Mouse (Mus musculus) myocyte (in vitro differentiated cells): ENCODE measurements around the gene Rab25. TPM values are rescaled to one million over a fixed set of nuclear protein-coding genes. Genes with fewer than 3 reads are reported as not detected.
A peak's percentile ranks its signal among the peaks of the same experiment; 100 is the strongest.

Experiments
- H3K27me3 ChIP-seq: one replicate; pipeline ENCODE4 v1.6.1; 2011; ENCODE audit not compliant: control insufficient read depth, insufficient read depth, insufficient read length
- H3K36me3 ChIP-seq: one replicate; pipeline ENCODE4 v1.6.1; 2011; ENCODE audit not compliant: control insufficient read depth, insufficient read depth
- H3K4me2 ChIP-seq: one replicate; pipeline ENCODE4 v1.6.1; 2011; ENCODE audit warnings: low read depth, control low read depth
- H3K4me3 ChIP-seq: one replicate; pipeline ENCODE4 v1.5.1; 2011; ENCODE audit warnings: mild to moderate bottlenecking, control low read depth, moderate library complexity
- H3K79me2 ChIP-seq: one replicate; pipeline ENCODE4 v1.6.1; 2011; ENCODE audit not compliant: control insufficient read depth, insufficient read depth
- H3ac ChIP-seq: one replicate; pipeline ENCODE4 v1.6.1; 2011; ENCODE audit not compliant: control insufficient read depth, insufficient read length
- CEBPB ChIP-seq: IDR thresholded peaks from 2 replicates; pipeline ENCODE4 v1.6.1; 2011; ENCODE audit warnings: mild to moderate bottlenecking, moderate library complexity; ENCODE audit not compliant: poor library complexity, insufficient read depth, severe bottlenecking
- E2F4 ChIP-seq: IDR thresholded peaks from one replicate; pipeline ENCODE4 v1.6.1; 2011; ENCODE audit warnings: mild to moderate bottlenecking, control low read depth, moderate library complexity; ENCODE audit not compliant: insufficient read depth
- MAX ChIP-seq: IDR thresholded peaks from one replicate; pipeline ENCODE4 v1.6.1; 2011; ENCODE audit warnings: low read depth, mild to moderate bottlenecking, control low read depth
- MYOD1 ChIP-seq, 3 experiments: IDR thresholded peaks; one replicate each; pipeline ENCODE4 v1.6.1; 2011; ENCODE audit warnings: control low read depth in 2 of 3, low read depth in 2 of 3, mild to moderate bottlenecking in 2 of 3, moderate library complexity in 1 of 3; ENCODE audit not compliant: insufficient read length in 2 of 3, control insufficient read depth in 1 of 3
- MYOG ChIP-seq, 3 experiments: IDR thresholded peaks; one replicate each; pipeline ENCODE4 v1.6.1; 2011; ENCODE audit warnings: control low read depth in 2 of 3, low read depth in 2 of 3, mild to moderate bottlenecking in 2 of 3; ENCODE audit not compliant: insufficient read length in 2 of 3, control insufficient read depth in 1 of 3, insufficient read depth in 1 of 3
- POLR2A ChIP-seq: IDR thresholded peaks from one replicate; pipeline ENCODE4 v1.6.1; 2011; ENCODE audit warnings: low read depth, mild to moderate bottlenecking, control low read depth, moderate library complexity; ENCODE audit not compliant: insufficient read length
- POLR2AphosphoS2 ChIP-seq: IDR thresholded peaks from one replicate; pipeline ENCODE4 v1.6.1; 2011; ENCODE audit warnings: low read depth, control low read depth; ENCODE audit not compliant: insufficient read length
- REST ChIP-seq: IDR thresholded peaks from one replicate; pipeline ENCODE4 v1.6.1; 2011; ENCODE audit warnings: mild to moderate bottlenecking, control low read depth, moderate library complexity; ENCODE audit not compliant: insufficient read depth, insufficient read length
- SRF ChIP-seq: IDR thresholded peaks from one replicate; pipeline ENCODE4 v1.6.1; 2011; ENCODE audit warnings: low read depth; ENCODE audit not compliant: control insufficient read depth, insufficient read length
- TCF12 ChIP-seq: IDR thresholded peaks from one replicate; pipeline ENCODE4 v1.6.1; 2011; ENCODE audit warnings: mild to moderate bottlenecking, control low read depth; ENCODE audit not compliant: poor library complexity, insufficient read depth, severe bottlenecking
- TCF3 ChIP-seq: IDR thresholded peaks from one replicate; pipeline ENCODE4 v1.6.1; 2011; ENCODE audit warnings: low read depth, control low read depth; ENCODE audit not compliant: insufficient read length
- USF1 ChIP-seq: IDR thresholded peaks from one replicate; pipeline ENCODE4 v1.6.1; 2011; ENCODE audit warnings: low read depth, mild to moderate bottlenecking, control low read depth, moderate library complexity
- polyA plus RNA-seq: library from polyadenylated mRNA; unstranded; fragments of >200 nt; fragmentation: generic; extraction: Trizol; gene quantifications from one replicate; pipeline ENCODE4 v1.2.1, GENCODE M21; 2012; ENCODE audit warnings: missing spikeins

Gene Rab25
- polyA plus RNA-seq, 1 experiment: 0.13 TPM

DNA sequence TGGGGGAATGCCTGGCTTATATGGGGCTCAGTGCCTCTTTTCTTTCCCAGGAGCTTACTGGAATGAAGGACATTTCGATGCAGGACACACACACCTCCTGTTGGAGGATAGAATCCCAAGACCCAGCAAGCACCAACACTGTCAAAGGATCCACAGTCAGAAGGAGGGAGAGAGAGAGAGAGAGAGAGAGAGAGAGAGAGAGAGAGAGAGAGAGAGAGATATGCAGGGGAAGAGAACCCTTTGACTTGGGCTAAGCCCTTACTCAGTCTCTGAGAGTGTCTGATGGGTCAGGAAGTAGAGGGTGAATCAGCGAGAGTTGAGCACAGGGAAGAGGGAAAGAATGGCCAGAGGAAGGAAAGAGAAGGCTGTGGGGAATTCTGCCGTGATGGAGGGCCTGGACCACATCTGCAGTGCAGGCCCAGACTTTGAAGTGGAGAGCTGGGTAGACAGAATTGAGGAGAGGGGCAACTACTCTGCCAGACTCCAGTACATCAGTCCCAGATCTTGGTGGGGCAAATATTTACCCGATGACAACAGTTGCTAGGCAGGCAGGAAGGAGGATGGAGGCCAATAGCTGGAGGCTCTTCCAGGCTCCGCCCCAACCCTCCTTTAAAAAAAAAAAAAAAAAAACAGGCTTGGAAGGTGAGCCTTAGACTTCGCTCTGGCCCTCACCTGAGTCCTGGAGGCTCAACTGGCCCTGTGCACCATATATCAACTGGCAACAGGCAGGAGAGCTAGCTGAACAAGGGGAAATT is 35.8 kb downstream of the Rab25 start:
- Histone ChIP-seq H3K4me2 (peak overlapping the region; percentile 90), H3ac (no peak overlapping the region), H3K27me3 (no peaks in the 10 kb centered on the region), H3K36me3 (no peaks in the 10 kb centered on the region), H3K79me2 (no peaks in the 10 kb centered on the region), H3K4me3 (peak overlapping the region; percentile 5)
- TF ChIP-seq REST (no peak), MYOD1 (IDR thresholded peaks at IDR 0.05; ENCODE audit: control insufficient read depth in 1 of 3, insufficient read length in 2 of 3, low read depth in 2 of 3) (no peak), CEBPB (no peak), POLR2A (peak; percentile 18), SRF (no peak), USF1 (no peak)

DNA sequence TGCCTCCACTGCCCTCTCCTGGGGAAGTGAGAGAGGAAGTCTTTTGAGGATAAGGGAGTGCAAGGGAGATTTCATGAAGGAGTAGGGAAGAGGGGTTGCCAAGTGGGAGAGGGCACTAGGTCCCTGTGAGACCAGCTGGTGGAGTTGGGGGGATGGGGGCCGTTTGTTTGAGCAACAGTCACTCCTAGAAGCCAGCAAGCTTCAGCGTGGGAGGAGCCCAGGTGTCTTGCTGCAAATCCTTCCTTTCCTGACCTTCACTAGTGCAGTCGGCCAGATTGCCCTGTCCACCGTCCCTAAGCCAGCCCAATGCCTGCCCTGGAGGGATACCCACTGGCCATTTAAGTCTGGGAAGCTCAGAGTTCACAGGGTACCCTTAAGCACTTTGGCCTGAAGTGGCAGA is 36.5 kb downstream of the Rab25 start:
- no peak overlapping the region for H3K4me3 ChIP-seq
- H3K27me3 ChIP-seq: no peaks in the 10 kb centered on the region
- H3K79me2 ChIP-seq: no peaks in the 10 kb centered on the region
- no peaks in the 10 kb centered on the region for H3K36me3 ChIP-seq
- H3ac ChIP-seq: no peak overlapping the region
- peak overlapping the region; percentile 90 for H3K4me2 ChIP-seq
- TF ChIP-seq USF1 (no peak), E2F4 (no peak), MYOG (IDR thresholded peaks at IDR 0.05; ENCODE audit: control insufficient read depth in 1 of 3, insufficient read depth in 1 of 3, insufficient read length in 2 of 3, low read depth in 2 of 3) (no peak), CEBPB (no peak), POLR2A (no peak), REST (no peak), TCF12 (no peak), SRF (no peak), MAX (no peak), MYOD1 (IDR thresholded peaks at IDR 0.05; ENCODE audit: control insufficient read depth in 1 of 3, insufficient read length in 2 of 3, low read depth in 2 of 3) (no peak)

GRCm38 (mm10) chr3:88510421-88511289 is 37.4 kb downstream of the Rab25 start:
- H3K36me3 ChIP-seq: no peaks in the 10 kb centered on the region
- no peak overlapping the region for H3ac ChIP-seq
- no peaks in the 10 kb centered on the region for H3K79me2 ChIP-seq
- no peak for TF ChIP-seq MYOD1 (IDR thresholded peaks at IDR 0.05; ENCODE audit: control insufficient read depth in 1 of 3, insufficient read length in 2 of 3, low read depth in 2 of 3)
- no peak for TF ChIP-seq MYOG (IDR thresholded peaks at IDR 0.05; ENCODE audit: control insufficient read depth in 1 of 3, insufficient read depth in 1 of 3, insufficient read length in 2 of 3, low read depth in 2 of 3)
- no peak for TF ChIP-seq TCF12
- no peak for TF ChIP-seq CEBPB
- TF ChIP-seq REST: no peak
- no peak for TF ChIP-seq USF1
- TF ChIP-seq POLR2AphosphoS2: no peak
- TF ChIP-seq SRF: no peak
- no peak for TF ChIP-seq E2F4
- no peak for TF ChIP-seq MAX
- no peak for TF ChIP-seq POLR2A
- TF ChIP-seq TCF3: no peak
- H3K4me3 ChIP-seq: peak overlapping the region; percentile 32
- no peaks in the 10 kb centered on the region for H3K27me3 ChIP-seq
- H3K4me2 ChIP-seq: peak overlapping the region; percentile 61

- Histone ChIP-seq H3K4me3 (peak within 1 kb of the TSS; percentile 32), H3K36me3 (no peaks in the 10 kb centered on the region), H3K4me2 (peak within 1 kb of the TSS; percentile 89), H3K79me2 (no peaks in the 10 kb centered on the region), H3ac (no peak within 1 kb of the TSS), H3K27me3 (no peaks in the 10 kb centered on the region)
- TF ChIP-seq POLR2AphosphoS2 (no peak), CEBPB (no peak), TCF3 (no peak), MYOG (IDR thresholded peaks at IDR 0.05; ENCODE audit: control insufficient read depth in 1 of 3, insufficient read depth in 1 of 3, insufficient read length in 2 of 3, low read depth in 2 of 3) (peak in 1 of 3 experiments; percentile 63), TCF12 (no peak), POLR2A (peak; percentile 76), MYOD1 (IDR thresholded peaks at IDR 0.05; ENCODE audit: control insufficient read depth in 1 of 3, insufficient read length in 2 of 3, low read depth in 2 of 3) (peak in 2 of 3 experiments; percentile 3 to 79), E2F4 (no peak), SRF (no peak), REST (no peak), MAX (peak; percentile 22), USF1 (no peak)
Observed at GRCm38 (mm10) chr3:88509692-88510420, 38.2 kb downstream of the Rab25 start, which contains the start of gene Lmna. Lmna (minus strand) TSS chr3:88509956.
